Mouse (Mus musculus): ENCODE results near the gene Sgo1.
"Not testable (repeated sequence)": the region's sequence is repeated elsewhere in the genome, so short reads cannot be mapped to it uniquely, and the experiment has no call there.

Sgo1 gene

GRCm38 (mm10) chr17:53688877-53689802 is at the start of gene Sgo1:
Gene Sgo1, minus strand, starts transcription at chr17:53689333.
- peak; percentile 96 for DNase-seq

GRCm38 (mm10) chr17:53718916-53719315 is 29.8 kb upstream of the Sgo1 start:
- DNase-seq = peak; percentile 47

- DNase-seq = peak; percentile 60
These were observed 29.3 kb upstream of the Sgo1 start for GRCm38 (mm10) chr17:53718474-53718873.

GRCm38 (mm10) chr17:53715161-53715560 is 26.0 kb upstream of the Sgo1 start:
- DNase-seq = peak; percentile 40

- no peak for DNase-seq
These were observed 25.3 kb upstream of the Sgo1 start for GRCm38 (mm10) chr17:53714453-53714852.

- DNase-seq = not testable (repeated sequence)
These were observed 8.4 kb upstream of the Sgo1 start for GRCm38 (mm10) chr17:53697521-53697920.

GRCm38 (mm10) chr17:53694039-53694438 is 4.9 kb upstream of the Sgo1 start:
- peak; percentile 36 for DNase-seq

- DNase-seq = no peak
These were observed 813 bp upstream of the Sgo1 start for GRCm38 (mm10) chr17:53689946-53690345.

- no peak for DNase-seq
These were observed 812 bp downstream of the Sgo1 start for GRCm38 (mm10) chr17:53688321-53688720.

- DNase-seq = peak; percentile 84
These were observed 10.4 kb downstream of the Sgo1 start for GRCm38 (mm10) chr17:53678716-53679115.

- no peak for DNase-seq
These were observed 18.7 kb downstream of the Sgo1 start for GRCm38 (mm10) chr17:53670453-53670852.

GRCm38 (mm10) chr17:53664703-53665382 is 24.3 kb downstream of the Sgo1 start:
- no peak for DNase-seq

GRCm38 (mm10) chr17:53664267-53664666 is 24.9 kb downstream of the Sgo1 start:
- no peak for DNase-seq

GRCm38 (mm10) chr17:53661056-53661840 is 27.9 kb downstream of the Sgo1 start:
- no peak for DNase-seq

- no peak for DNase-seq
These were observed 29.4 kb downstream of the Sgo1 start for GRCm38 (mm10) chr17:53659738-53660137.

GRCm38 (mm10) chr17:53659230-53659629 is 29.9 kb downstream of the Sgo1 start:
- DNase-seq = no peak

- DNase-seq = no peak
These were observed 30.5 kb downstream of the Sgo1 start for GRCm38 (mm10) chr17:53658668-53659067.

- DNase-seq = not testable (repeated sequence)
These were observed 31.7 kb downstream of the Sgo1 start for GRCm38 (mm10) chr17:53657391-53657790.

GRCm38 (mm10) chr17:53656369-53656860 is 32.7 kb downstream of the Sgo1 start:
- no peak for DNase-seq

- DNase-seq = no peak
These were observed 33.2 kb downstream of the Sgo1 start for GRCm38 (mm10) chr17:53655959-53656358.

GRCm38 (mm10) chr17:53655081-53655480 is 34.1 kb downstream of the Sgo1 start:
- DNase-seq = no peak

- DNase-seq = no peak
These were observed 34.5 kb downstream of the Sgo1 start for GRCm38 (mm10) chr17:53654596-53654995.

- DNase-seq = no peak
These were observed 38.9 kb downstream of the Sgo1 start for GRCm38 (mm10) chr17:53650251-53650661.
